Mouse (Mus musculus) left cerebral cortex, postnatal 36 days (tissue): ENCODE results near the gene Thra. TPM values are rescaled to one million over a fixed set of nuclear protein-coding genes. Genes with fewer than 3 reads are reported as not detected.
A peak's percentile ranks its signal among the peaks of the same experiment; 100 is the strongest.

Experiments used
- DNase-seq, 2 experiments: peaks; one replicate each; pipeline ENCODE4 v3.0.0; 2021 to 2022; ENCODE audit warnings: low spot score in 2 of 2, mixed read lengths in 1 of 2
- intact Hi-C: fragments of 180-260 bp; cut with DNase I; formaldehyde crosslinking; loops from one replicate; pipeline ENCODE4 v1.15.1; 2025
- total RNA-seq, 2 experiments: library from RNA; stranded (reverse); gene quantifications; 2 replicates each; pipeline ENCODE4 v1.2.3; 2021

The Thra gene
- total RNA-seq, 2 experiments from 2014 or later = 718 to 779 TPM

GRCm38 (mm10) chr11:98771131-98771530, 30.7 kb downstream of the Thra start:
- intact Hi-C loops = no loop called here
- peak in 1 of 2 experiments; percentile 31 for DNase-seq

GRCm38 (mm10) chr11:98771844-98772525, 31.5 kb downstream of the Thra start:
- intact Hi-C loops = no loop called here
- DNase-seq = peak in 1 of 2 experiments; percentile 32

DNA sequence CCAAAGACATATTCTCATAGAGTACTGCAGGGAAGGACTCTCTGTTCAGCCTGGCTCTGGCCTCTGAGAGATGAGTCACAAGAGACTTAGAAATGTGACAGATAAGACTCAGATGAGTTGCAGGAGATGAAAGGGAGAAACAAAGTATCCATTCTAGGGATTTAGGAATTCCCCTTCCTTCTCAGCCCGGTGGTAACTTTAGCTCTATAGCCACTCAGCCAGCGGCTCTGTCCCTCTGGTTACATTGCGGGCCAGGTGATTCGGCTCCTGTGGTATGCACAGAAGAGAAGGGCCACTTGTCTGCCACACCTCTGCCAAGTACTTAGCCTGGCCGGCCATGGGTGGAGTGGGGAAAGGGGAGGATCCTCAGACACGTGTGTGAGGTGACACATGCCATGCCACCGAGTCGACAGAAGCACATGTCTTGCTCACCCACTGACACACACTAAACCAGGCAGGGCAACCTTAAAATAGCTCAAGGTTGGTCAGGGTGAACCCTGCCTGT, 32.3 kb downstream of the Thra start:
- intact Hi-C loops = no loop called here
- peak; percentile 44 to 48 for DNase-seq

DNA sequence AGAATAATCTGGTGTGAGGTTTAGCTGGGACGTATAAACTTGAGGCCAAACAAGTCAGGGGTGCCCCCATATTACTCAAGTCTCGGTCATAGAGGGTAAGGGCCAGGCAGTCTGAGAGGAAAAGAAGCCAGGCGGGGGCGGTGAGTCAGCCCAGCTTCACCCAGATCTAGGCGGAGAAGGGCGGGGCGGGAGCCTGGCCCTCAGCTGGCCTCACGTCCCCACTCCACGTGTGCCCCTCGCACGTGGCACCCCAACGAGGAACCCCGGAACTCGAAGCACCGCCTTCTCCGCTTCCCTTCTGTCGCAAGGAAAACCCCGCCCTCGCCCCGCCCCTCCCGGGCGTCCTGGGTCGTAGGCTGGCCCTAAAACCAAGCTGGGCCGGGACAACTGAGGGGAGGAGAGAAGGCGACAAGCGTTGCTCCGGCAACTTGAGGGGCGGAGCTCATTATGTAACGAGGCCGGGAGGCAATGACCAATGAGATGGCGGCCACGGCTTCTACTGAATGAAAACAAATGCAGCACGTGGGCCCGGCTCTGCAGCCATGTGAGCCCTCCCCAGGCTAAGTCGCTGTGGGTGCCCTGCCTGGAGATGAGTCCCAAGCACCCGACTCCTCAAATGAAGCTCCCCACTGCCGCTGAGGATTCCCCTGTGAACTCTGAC, 33.3 kb downstream of the Thra start:
- DNase-seq = peak; percentile 99 to 100
- intact Hi-C loops = loop anchor here (1.0 kb wide), 1 partner anchor 10 kb away; no protein-coding TSS in a partner anchor

DNA sequence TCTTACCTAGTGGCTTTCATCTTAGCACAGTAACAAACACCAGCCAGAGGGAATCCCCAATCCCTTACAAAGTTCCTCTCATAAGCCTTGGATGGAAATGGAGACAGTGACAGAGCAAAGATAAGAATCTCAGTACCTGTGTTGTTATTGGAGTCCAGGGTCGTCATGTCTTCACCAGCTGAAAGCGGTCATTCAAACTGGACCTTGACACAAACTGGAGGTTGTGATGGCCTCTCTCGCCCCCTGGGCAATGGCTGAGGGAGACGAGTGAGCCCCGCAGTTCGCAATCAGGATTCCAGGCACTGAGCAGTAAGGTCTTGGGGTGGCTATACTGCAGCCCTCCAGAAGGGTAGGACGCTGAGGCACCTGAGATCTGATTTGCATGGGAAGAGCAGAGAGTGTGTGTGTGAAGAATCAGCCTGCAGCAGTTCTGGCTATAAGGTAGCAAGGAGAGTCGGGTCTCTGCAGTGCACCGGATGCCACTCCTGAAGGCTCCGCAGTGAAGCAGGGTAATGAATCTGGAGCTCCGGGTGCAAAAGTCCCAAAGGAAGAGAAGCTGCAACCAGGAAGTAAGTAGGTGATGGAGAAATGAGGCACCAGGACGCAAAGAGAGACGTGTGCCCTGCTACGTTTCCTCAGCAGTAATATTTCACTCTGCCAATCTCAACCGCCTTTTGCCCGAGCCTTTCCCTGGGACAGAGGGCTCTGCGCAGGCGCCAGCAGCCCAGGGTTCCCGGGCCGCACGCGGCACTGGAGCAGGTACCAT, 34.3 kb downstream of the Thra start, which contains the start of gene Nr1d1:
Gene Nr1d1 (minus strand): TSS at position 752 of the 766 bp plus-strand sequence.
- intact Hi-C loops = loop anchor here (1.0 kb wide), 1 partner anchor 9 kb away; no protein-coding TSS in a partner anchor
- no peak for DNase-seq

DNA sequence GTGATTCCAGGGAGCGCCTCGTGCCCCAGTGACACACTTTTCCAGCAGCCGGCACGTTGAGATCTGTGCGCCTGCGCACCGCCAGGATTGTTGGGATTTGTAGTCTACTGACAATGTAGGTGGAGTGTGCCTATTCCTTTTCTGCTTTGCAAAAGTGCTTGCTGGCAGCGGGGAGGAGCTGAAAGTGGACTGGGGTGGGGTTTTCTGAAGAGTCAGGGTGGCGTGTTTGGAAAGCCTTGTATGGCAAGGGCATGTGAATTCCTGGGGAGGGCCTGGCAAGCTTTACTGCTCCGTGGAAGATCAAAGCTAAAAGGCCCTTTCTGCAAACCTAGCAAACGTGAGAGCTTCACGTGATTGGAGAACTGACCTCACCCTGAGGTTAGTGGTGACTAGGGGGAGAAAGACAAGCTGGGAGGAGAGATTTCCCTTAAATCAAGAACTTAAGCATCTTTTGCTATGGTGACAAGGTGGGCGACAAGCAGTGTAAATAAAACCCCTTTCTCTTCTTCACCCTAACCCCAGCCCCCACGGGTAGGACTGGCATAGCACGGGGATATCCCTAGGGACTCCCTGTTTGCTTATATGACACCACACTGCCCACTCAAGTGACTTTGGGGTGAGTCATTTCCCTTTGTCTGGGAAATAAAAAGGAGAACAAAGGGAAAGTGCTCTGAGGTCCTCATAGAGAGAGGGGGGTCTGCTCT, 35.1 kb downstream of the Thra start:
- intact Hi-C loops = no loop called here
- peak; percentile 100 for DNase-seq

DNA sequence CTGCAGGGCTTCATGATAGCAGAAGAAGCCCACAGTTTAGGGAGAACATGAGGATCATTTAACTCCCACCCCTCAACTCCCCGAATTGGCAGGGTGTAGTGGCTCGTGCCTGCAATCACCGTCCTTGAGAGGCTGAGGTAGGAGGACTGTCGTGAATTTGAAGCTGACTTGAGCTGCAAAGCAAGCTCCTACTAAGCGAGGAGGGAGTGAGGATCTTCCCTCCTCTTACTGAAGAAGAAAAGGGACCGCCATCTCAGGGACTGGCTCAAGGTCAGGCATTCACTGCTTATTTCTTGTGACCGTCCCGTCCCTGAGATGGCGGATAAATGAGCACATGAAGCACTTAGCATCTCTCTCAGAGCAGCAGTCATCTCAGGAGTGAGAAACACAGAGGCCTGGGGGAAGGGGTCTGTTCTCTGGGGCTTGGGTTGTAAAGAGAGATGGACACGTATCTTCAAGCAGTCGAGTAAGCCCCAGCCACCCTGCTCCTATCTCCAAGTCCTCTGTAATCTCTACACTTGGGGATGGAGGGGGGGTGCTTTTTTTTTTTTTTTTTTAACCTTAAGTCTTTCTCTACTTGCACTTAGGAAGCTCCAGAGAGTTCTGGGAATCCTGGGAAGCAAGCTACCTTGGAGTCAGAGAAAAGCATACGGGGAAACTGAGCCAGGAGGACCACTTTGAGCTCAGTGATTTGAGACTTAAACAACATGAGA, 35.8 kb downstream of the Thra start:
- intact Hi-C loops = no loop called here

GRCm38 (mm10) chr11:98776843-98777590, 36.6 kb downstream of the Thra start:
- intact Hi-C loops = no loop called here
- DNase-seq = no peak

More for the DNA sequence above, 35.8 kb downstream of the Thra start:
- no peak for DNase-seq

GRCm38 (mm10) chr11:98777888-98778287, 37.5 kb downstream of the Thra start:
- intact Hi-C loops = no loop called here
- DNase-seq = no peak

- DNase-seq = peak; percentile 80 to 82
- intact Hi-C loops = loop anchor here (2.0 kb wide), 1 partner anchor 35 kb away; no protein-coding TSS in a partner anchor
Measured at GRCm38 (mm10) chr11:98781851-98782512, 41.5 kb downstream of the Thra start.

- peak; percentile 43 to 44 for DNase-seq
- intact Hi-C loops = loop anchor here (1.0 to 2.0 kb wide), 2 partner anchors 8 to 36 kb away; no protein-coding TSS in a partner anchor
Measured at GRCm38 (mm10) chr11:98782651-98783235, 42.3 kb downstream of the Thra start.

DNA sequence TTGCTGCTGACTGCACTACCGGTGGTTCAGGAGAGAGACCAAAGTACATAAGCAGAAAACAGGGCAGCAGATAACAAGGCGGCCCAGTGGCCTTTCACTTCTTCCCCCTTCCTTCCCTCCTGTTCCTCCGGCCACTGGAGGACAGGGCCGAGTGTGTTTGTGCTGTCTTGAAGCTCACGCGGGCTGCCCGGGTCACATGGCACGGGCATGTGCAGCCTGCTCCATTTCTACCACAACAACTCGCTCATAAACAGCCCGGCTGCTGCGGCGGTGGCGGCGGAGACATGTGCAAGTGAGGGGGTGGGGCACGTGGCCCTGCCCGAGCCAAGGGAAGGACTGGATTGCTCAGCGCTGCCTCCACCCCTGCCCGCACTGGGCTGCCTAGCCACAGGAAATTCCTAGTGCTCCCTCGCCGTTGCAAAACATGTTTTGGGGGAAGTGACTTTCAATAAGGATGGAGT, 42.8 kb downstream of the Thra start:
- DNase-seq = peak; percentile 99
- intact Hi-C loops = loop anchor here (1.0 to 2.0 kb wide), 2 partner anchors 9 to 36 kb away; no protein-coding TSS in a partner anchor

- intact Hi-C loops = no loop called here
- no peak for DNase-seq
Measured at GRCm38 (mm10) chr11:98784139-98784538, 43.7 kb downstream of the Thra start.

GRCm38 (mm10) chr11:98785214-98785613, 44.8 kb downstream of the Thra start:
- DNase-seq = peak in 1 of 2 experiments; percentile 10
- intact Hi-C loops = loop anchor here (5.0 kb wide), 1 partner anchor 68 kb away; no protein-coding TSS in a partner anchor

GRCm38 (mm10) chr11:98785772-98786281, 45.4 kb downstream of the Thra start:
- DNase-seq = peak; percentile 79 to 82

More at GRCm38 (mm10) chr11:98785772-98786281, 45.4 kb downstream of the Thra start:
- intact Hi-C loops = loop anchor here (2.0 to 5.0 kb wide), 3 partner anchors 45 to 85 kb away; partner anchors contain the start of genes Csf3 and Thra
